Mouse (Mus musculus) layer of hippocampus, adult 18-20 months (tissue): ENCODE results near the gene Grap. TPM values are rescaled to one million over a fixed set of nuclear protein-coding genes. Genes with fewer than 3 reads are reported as not detected.

Source experiments
- DNase-seq, 2 experiments: peaks; one replicate each; pipeline ENCODE4 v3.0.0; 2022; ENCODE audit warnings: low spot score in 2 of 2
- total RNA-seq, 2 experiments: library from RNA; stranded (reverse); gene quantifications; 2 replicates each; pipeline ENCODE4 v1.2.3; 2021

Gene Grap
- total RNA-seq, 2 experiments from 2014 or later, result 3.8 to 4.5 TPM

DNA sequence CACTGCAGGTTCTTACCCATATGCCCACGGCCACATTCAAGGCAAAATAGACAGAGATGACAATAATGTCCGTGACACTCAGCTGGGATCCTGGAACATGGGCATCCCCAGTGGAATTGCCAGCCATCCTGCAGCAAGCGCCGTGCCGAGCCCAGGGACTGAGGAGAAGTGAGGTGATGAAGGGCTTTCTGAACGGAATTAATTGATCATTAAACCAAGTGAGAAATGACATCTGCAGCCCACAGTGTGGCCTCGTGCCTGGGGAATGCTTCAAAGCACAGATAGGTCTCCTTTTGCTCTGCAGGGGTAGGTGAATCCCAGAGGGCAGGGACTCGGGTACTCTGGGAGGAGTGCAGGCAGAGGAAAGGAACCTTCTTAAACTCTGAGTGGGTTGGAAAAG, 66.8 kb downstream of the Grap start:
- no peak for DNase-seq

DNA sequence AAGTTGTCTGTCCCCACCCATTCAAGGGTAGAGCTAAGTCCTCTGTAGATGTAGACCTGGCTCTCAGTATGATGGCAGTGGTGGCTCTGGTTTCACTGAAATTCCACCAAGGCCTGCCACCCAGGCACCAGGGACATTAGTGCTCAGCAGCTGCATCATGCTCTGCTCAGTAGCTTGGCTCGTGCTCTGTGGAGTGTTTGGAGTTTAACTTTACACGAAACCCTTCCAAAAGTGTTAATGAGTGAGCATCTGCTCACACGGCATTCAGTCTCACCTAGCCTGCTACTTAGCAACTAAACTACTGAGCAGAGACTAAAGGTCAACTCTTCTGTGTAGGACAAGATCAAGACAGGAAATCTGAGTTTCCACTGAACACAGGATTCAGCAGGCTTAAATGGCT, 67.6 kb downstream of the Grap start, which contains the start of gene Slc5a10:
Slc5a10 (minus strand) TSS at position 191 of the 400 bp plus-strand sequence.
- DNase-seq, result no peak

DNA sequence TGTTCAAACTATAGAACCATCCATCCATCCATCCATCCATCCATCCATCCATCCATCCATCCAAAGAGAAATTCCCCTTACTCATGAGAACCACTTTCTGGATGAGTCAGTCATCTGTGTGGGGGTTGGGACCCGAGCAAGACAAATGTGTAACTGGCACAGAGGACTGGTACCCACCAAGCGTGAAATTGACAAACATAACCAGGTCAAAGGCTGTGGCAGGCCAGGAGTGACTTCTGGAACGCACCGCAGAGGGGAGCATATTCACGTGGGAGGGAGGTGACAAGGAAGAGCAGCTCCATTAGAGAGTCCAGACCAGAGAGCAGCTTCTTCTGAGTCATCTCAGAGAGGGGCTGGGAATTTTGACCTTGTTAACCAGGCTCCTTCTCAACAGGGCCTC, 69.0 kb downstream of the Grap start:
- DNase-seq, result no peak

Other genes starting within 250 kb of the Grap start
- 100 to 1,000 TPM; 449 to 457 TPM for gene Rnf112, start 199.1 kb upstream of the Grap start, total RNA-seq
- 1 to 10 TPM; 4.3 to 4.8 TPM for gene Mfap4, start 167.8 kb upstream of the Grap start, total RNA-seq
- 10 to 100 TPM; 26.6 to 27.4 TPM for gene Mapk7, start 158.9 kb upstream of the Grap start, total RNA-seq
- 10 to 100 TPM; 37.4 to 49.3 TPM for gene B9d1, start 148.1 kb upstream of the Grap start, total RNA-seq
- 100 to 1,000 TPM; 173 to 181 TPM for gene Epn2, start 73.6 kb upstream of the Grap start, total RNA-seq
- under 1 TPM in 1 of 2 experiments, not detected in 1; 0.07 TPM for gene Fam83g, start 30.8 kb downstream of the Grap start, total RNA-seq
- gene Slc5a10, start 67.6 kb downstream of the Grap start, total RNA-seq, result under 1 TPM; 0.36 to 0.37 TPM
- 10 to 100 TPM; 45.1 to 49.5 TPM for gene Prpsap2, start 108.8 kb downstream of the Grap start, total RNA-seq
- 10 to 100 TPM; 68.5 to 71.2 TPM for gene Ulk2, start 201.8 kb downstream of the Grap start, total RNA-seq